Comparison of ENCODE assay signal across 10 mouse cellular contexts in genomic region chr15:37133916-37134315, GRCm38 (mm10).
DNase-seq lines count a peak whose midpoint lies in the region; ATAC-seq and TF ChIP-seq lines count a peak whose summit lies in the region.
"Had no signal": no experiment of that assay in that cellular context is flagged by ENCODE, and none has a peak within 500 bp of the region (broad histone marks: within the 10 kb centered on the region; RNA-seq: fewer than 3 reads in every experiment).

No protein-coding gene starts in this region.

- no peak for TF ChIP-seq POLR2A in cerebellum, adult 2 months (IDR thresholded peaks at IDR 0.05; ENCODE audit: borderline replicate concordance, insufficient read depth, low read length)

- H3K4me3 ChIP-seq in cerebellum, adult 2 months (replicated peaks; ENCODE audit: insufficient read depth, low read depth, low read length): no peak overlapping the region

- ATAC-seq in cerebellum, adult (ENCODE audit: insufficient number of reproducible peaks, low FRiP score, low TSS enrichment): no peak

- H3K27ac ChIP-seq in cerebellum, adult 2 months (ENCODE audit: insufficient read depth, low read length): no peak overlapping the region

- WGBS in cerebellum, adult 2 months: 33% methylated on average over 5 of the region's 5 CpGs

- H3K27me3 ChIP-seq in cerebellum, adult 2 months (ENCODE audit: control insufficient read depth, insufficient read depth, low read length): no peaks in the 10 kb centered on the region

- TF ChIP-seq CTCF in cerebellum, adult 2 months (IDR thresholded peaks at IDR 0.05; ENCODE audit: borderline replicate concordance, insufficient read depth, low read depth, low read length): peak; percentile 15; the same call in 1 of the 2 replicates

- no peak for DNase-seq in cerebellum, adult 2 months
- DNase-seq in kidney, postnatal 14 days: peak; percentile 42
- no peak for DNase-seq in kidney, postnatal 10 days
- peak; percentile 65 to 79 for DNase-seq in right cerebral cortex, postnatal 10 days (ENCODE audit: low spot score in 2 of 2)
- no peak for DNase-seq in right cerebral cortex, postnatal 4 days
- no peak for DNase-seq in urinary bladder, postnatal 14 days (ENCODE audit: low spot score)
- no peak for DNase-seq in spleen, postnatal 10 days (ENCODE audit: low spot score in 2 of 2)
- DNase-seq: right cerebral cortex, postnatal 25 days; thymus, postnatal 25 days had no signal

- H3K4me1 ChIP-seq in cerebellum, adult 2 months (ENCODE audit: control insufficient read depth, insufficient read depth, low read length): no peaks in the 10 kb centered on the region

Comparison
In these comparisons a context has a peak if more than half of its experiments do, and no peak if none do; other contexts are left out.
1. DNase-seq: peak in kidney, postnatal 14 days (single experiment) and right cerebral cortex, postnatal 10 days (2 of 2); none in cerebellum, adult 2 months (0 of 2), kidney, postnatal 10 days (single experiment), right cerebral cortex, postnatal 4 days (single experiment), urinary bladder, postnatal 14 days (single experiment) and spleen, postnatal 10 days (0 of 2).